Mouse (Mus musculus) liver, embryonic 12.5 days (tissue): ENCODE data around the gene Ppm1m. TPM values are rescaled to one million over a fixed set of nuclear protein-coding genes. Genes with fewer than 3 reads are reported as not detected.

Experiments used
- ATAC-seq: fragments of 200-750 bp; cut with Nextera tagmentation; 2 replicates; pipeline ENCODE4 v1.8.0; 2017; ENCODE audit warnings: moderate number of reproducible peaks, mild to moderate bottlenecking, moderate library complexity
- H3K27ac ChIP-seq: fragments of 300-500 bp; sonication (generic); 2 replicates; pipeline ENCODE4 v1.5.1; 2016; ENCODE audit warnings: mild to moderate bottlenecking
- H3K27me3 ChIP-seq: fragments of 300-500 bp; sonication (generic); replicated peaks from 2 replicates; pipeline ENCODE4 v1.6.1; 2016; ENCODE audit warnings: mild to moderate bottlenecking, moderate library complexity
- H3K36me3 ChIP-seq: fragments of 300-500 bp; sonication (generic); 2 replicates; pipeline ENCODE4 v1.6.1; 2016; ENCODE audit warnings: mild to moderate bottlenecking, moderate library complexity
- H3K4me1 ChIP-seq: fragments of 300-500 bp; sonication (generic); 2 replicates; pipeline ENCODE4 v1.6.1; 2016
- H3K4me2 ChIP-seq: fragments of 300-500 bp; sonication (generic); 2 replicates; pipeline ENCODE4 v1.6.1; 2016; ENCODE audit warnings: mild to moderate bottlenecking, moderate library complexity
- H3K4me3 ChIP-seq: fragments of 300-500 bp; sonication (generic); 2 replicates; pipeline ENCODE4 v1.5.1; 2016; ENCODE audit warnings: mild to moderate bottlenecking, moderate library complexity
- H3K9ac ChIP-seq: fragments of 300-500 bp; sonication (generic); 2 replicates; pipeline ENCODE4 v1.6.1; 2016; ENCODE audit warnings: mild to moderate bottlenecking, moderate library complexity
- H3K9me3 ChIP-seq: fragments of 300-500 bp; sonication (generic); replicated peaks from 2 replicates; pipeline ENCODE4 v1.6.1; 2016; ENCODE audit warnings: mild to moderate bottlenecking, moderate library complexity
- WGBS: fragments of 180-500 bp; shearing (Covaris S2); methylation state at CpG from one replicate; pipeline ENCODE4 v1.1.7; 2016; ENCODE audit not compliant: insufficient replicate concordance; 5-methylcytosine and 5-hydroxymethylcytosine counted together
- polyA plus RNA-seq: library from polyadenylated mRNA; unstranded; fragments of >200 nt; fragmentation: Nextera tagmentation; extraction: Ambion mirVana; gene quantifications from 2 replicates; pipeline ENCODE4 v1.2.1, GENCODE M21; 2016

Gene Ppm1m
- 17.0 and 17.8 TPM in 2 replicates for polyA plus RNA-seq

- H3K27me3 ChIP-seq = no peaks in the 10 kb centered on the region
Observed at GRCm38 (mm10) chr9:106199535-106200272, at the start of gene Ppm1m. Ppm1m (minus strand) TSS chr9:106199746.

GRCm38 (mm10) chr9:106242813-106243488 is 43.4 kb upstream of the Ppm1m start:
- H3K9ac ChIP-seq = no peak overlapping the region
- H3K4me3 ChIP-seq = no peak overlapping the region
- peaks cover 61% of the 10 kb centered on the region for H3K36me3 ChIP-seq
- no peak for ATAC-seq
- peak overlapping the region; percentile 10; the same call in 1 of the 2 replicates for H3K4me2 ChIP-seq
- H3K27me3 ChIP-seq = no peaks in the 10 kb centered on the region
- WGBS = 54% methylated on average over 19 of the region's 19 CpGs
- H3K9me3 ChIP-seq = no peaks in the 10 kb centered on the region
- peaks cover 23% of the 10 kb centered on the region for H3K4me1 ChIP-seq
- peak overlapping the region; percentile 40 for H3K27ac ChIP-seq

More at GRCm38 (mm10) chr9:106199535-106200272, at the start of gene Ppm1m:
- Histone ChIP-seq H3K4me1 (peaks cover 53% of the 10 kb centered on the region), H3K4me3 (peak within 1 kb of the TSS; percentile 74), H3K9ac (peak within 1 kb of the TSS; percentile 83), H3K9me3 (no peaks in the 10 kb centered on the region), H3K36me3 (peaks cover 25% of the 10 kb centered on the region), H3K4me2 (peak within 1 kb of the TSS; percentile 90), H3K27ac (peak within 1 kb of the TSS; percentile 61)
- 32% methylated on average over 18 of the region's 18 CpGs for WGBS
- ATAC-seq = peak; percentile 16; the same call in 1 of the 2 replicates

- Histone ChIP-seq H3K27me3 (no peaks in the 10 kb centered on the region), H3K4me1 (peaks cover 14% of the 10 kb centered on the region), H3K4me3 (no peak overlapping the region), H3K36me3 (peaks cover 74% of the 10 kb centered on the region), H3K27ac (no peak overlapping the region), H3K4me2 (no peak overlapping the region), H3K9ac (no peak overlapping the region), H3K9me3 (no peaks in the 10 kb centered on the region)
- WGBS = 75% methylated on average over 10 of the region's 10 CpGs
- ATAC-seq = no peak
Observed at GRCm38 (mm10) chr9:106241541-106242164, 42.1 kb upstream of the Ppm1m start.

- Histone ChIP-seq H3K27me3 (no peaks in the 10 kb centered on the region), H3K4me3 (no peak overlapping the region), H3K9ac (no peak overlapping the region), H3K36me3 (peaks cover 97% of the 10 kb centered on the region), H3K9me3 (no peaks in the 10 kb centered on the region), H3K4me1 (no peaks in the 10 kb centered on the region), H3K27ac (no peak overlapping the region), H3K4me2 (no peak overlapping the region)
- WGBS = 82% methylated on average over 10 of the region's 10 CpGs
- no peak for ATAC-seq
Observed at GRCm38 (mm10) chr9:106237878-106238277, 38.3 kb upstream of the Ppm1m start.

- H3K27me3 ChIP-seq = no peaks in the 10 kb centered on the region
- 81% methylated on average over 8 of the region's 8 CpGs for WGBS
- no peak for ATAC-seq
- no peak overlapping the region for H3K4me2 ChIP-seq
- no peak overlapping the region for H3K9ac ChIP-seq
- no peaks in the 10 kb centered on the region for H3K4me1 ChIP-seq
- peaks cover 97% of the 10 kb centered on the region for H3K36me3 ChIP-seq
- no peak overlapping the region for H3K4me3 ChIP-seq
- no peak overlapping the region for H3K27ac ChIP-seq
- no peaks in the 10 kb centered on the region for H3K9me3 ChIP-seq
Observed at GRCm38 (mm10) chr9:106237401-106237800, 37.9 kb upstream of the Ppm1m start.

- H3K27me3 ChIP-seq = no peaks in the 10 kb centered on the region
- WGBS = 79% methylated on average over 3 of the region's 3 CpGs
- H3K4me2 ChIP-seq = no peak overlapping the region
- H3K4me3 ChIP-seq = no peak overlapping the region
- no peaks in the 10 kb centered on the region for H3K9me3 ChIP-seq
- H3K4me1 ChIP-seq = no peaks in the 10 kb centered on the region
- no peak overlapping the region for H3K9ac ChIP-seq
- no peak overlapping the region for H3K27ac ChIP-seq
- no peak for ATAC-seq
- peaks cover 92% of the 10 kb centered on the region for H3K36me3 ChIP-seq
Observed at GRCm38 (mm10) chr9:106236818-106237211, 37.3 kb upstream of the Ppm1m start.

GRCm38 (mm10) chr9:106236156-106236817 is 36.7 kb upstream of the Ppm1m start:
- H3K4me3 ChIP-seq = no peak overlapping the region
- no peak overlapping the region for H3K27ac ChIP-seq
- H3K4me2 ChIP-seq = no peak overlapping the region
- ATAC-seq = no peak
- H3K9me3 ChIP-seq = no peaks in the 10 kb centered on the region
- no peaks in the 10 kb centered on the region for H3K27me3 ChIP-seq
- peaks cover 87% of the 10 kb centered on the region for H3K36me3 ChIP-seq
- WGBS = 84% methylated on average over 23 of the region's 23 CpGs
- H3K4me1 ChIP-seq = no peaks in the 10 kb centered on the region
- no peak overlapping the region for H3K9ac ChIP-seq

- no peak overlapping the region for H3K27ac ChIP-seq
Observed at GRCm38 (mm10) chr9:106235194-106235830, 35.8 kb upstream of the Ppm1m start.

GRCm38 (mm10) chr9:106233953-106234352 is 34.4 kb upstream of the Ppm1m start:
- WGBS = 81% methylated on average over 6 of the region's 6 CpGs
- H3K9me3 ChIP-seq = no peaks in the 10 kb centered on the region
- peaks cover 64% of the 10 kb centered on the region for H3K36me3 ChIP-seq

More at GRCm38 (mm10) chr9:106235194-106235830, 35.8 kb upstream of the Ppm1m start:
- Histone ChIP-seq H3K4me2 (no peak overlapping the region), H3K9ac (no peak overlapping the region), H3K36me3 (peaks cover 77% of the 10 kb centered on the region), H3K4me1 (no peaks in the 10 kb centered on the region), H3K4me3 (no peak overlapping the region), H3K9me3 (no peaks in the 10 kb centered on the region), H3K27me3 (no peaks in the 10 kb centered on the region)
- no peak for ATAC-seq
- WGBS = 81% methylated on average over 23 of the region's 23 CpGs

GRCm38 (mm10) chr9:106232956-106233355 is 33.4 kb upstream of the Ppm1m start:
- no peak for ATAC-seq
- H3K4me2 ChIP-seq = no peak overlapping the region
- H3K4me1 ChIP-seq = peaks cover 4% of the 10 kb centered on the region; the same call in 1 of the 2 replicates
- WGBS = 81% methylated on average over 3 of the region's 3 CpGs
- H3K9me3 ChIP-seq = no peaks in the 10 kb centered on the region
- no peak overlapping the region for H3K9ac ChIP-seq
- no peak overlapping the region for H3K4me3 ChIP-seq
- peaks cover 54% of the 10 kb centered on the region for H3K36me3 ChIP-seq
- H3K27ac ChIP-seq = no peak overlapping the region
- H3K27me3 ChIP-seq = 0 out of 2 replicates have a peak, but pooled peaks cover 3% of the 10 kb centered on the region

More at GRCm38 (mm10) chr9:106233953-106234352, 34.4 kb upstream of the Ppm1m start:
- Histone ChIP-seq H3K4me1 (no peaks in the 10 kb centered on the region), H3K4me2 (no peak overlapping the region), H3K4me3 (no peak overlapping the region), H3K27ac (no peak overlapping the region), H3K9ac (no peak overlapping the region), H3K27me3 (0 out of 2 replicates have a peak, but pooled peaks cover 3% of the 10 kb centered on the region)
- no peak for ATAC-seq

- Histone ChIP-seq H3K27ac (no peak overlapping the region), H3K36me3 (peaks cover 43% of the 10 kb centered on the region), H3K27me3 (peaks cover 10% of the 10 kb centered on the region), H3K9me3 (no peaks in the 10 kb centered on the region), H3K4me1 (peaks cover 15% of the 10 kb centered on the region), H3K4me3 (no peak overlapping the region), H3K9ac (no peak overlapping the region), H3K4me2 (no peak overlapping the region)
- ATAC-seq = no peak
- WGBS = 56% methylated on average over 4 of the region's 4 CpGs
Observed at GRCm38 (mm10) chr9:106231816-106232215, 32.3 kb upstream of the Ppm1m start.
